Mouse (Mus musculus): Measurements from ENCODE around the gene Limk1. TPM values are rescaled to one million over a fixed set of nuclear protein-coding genes. Genes with fewer than 3 reads are reported as not detected.
A peak's percentile ranks its signal among the peaks of the same experiment; 100 is the strongest.

Gene Limk1
- polyA plus RNA-seq, 1 experiment from 2014 or later: 3.3 TPM

DNA sequence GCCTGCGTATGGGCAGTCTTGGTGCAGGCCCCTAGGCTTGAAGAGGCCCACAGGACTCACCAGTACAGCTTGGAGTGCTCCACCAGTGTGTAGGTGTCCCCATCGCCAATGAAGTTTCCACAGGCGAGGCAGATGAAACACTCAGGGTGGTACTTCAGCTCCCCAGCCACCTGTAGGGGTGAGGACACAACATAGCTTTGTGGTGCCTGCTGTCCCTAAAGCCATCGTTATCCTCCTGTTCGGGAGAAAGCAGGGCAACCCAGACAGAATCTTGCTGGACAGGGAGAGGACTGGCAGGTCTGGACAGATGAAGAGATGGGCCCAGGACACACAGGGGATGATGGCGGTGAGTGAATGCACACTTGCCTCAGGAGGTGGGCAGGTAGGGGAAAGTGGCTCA, 15.8 kb downstream of the Limk1 start:
- 83% methylated on average over 6 of the region's 6 CpGs for WGBS (ENCODE audit: insufficient replicate concordance)
- Histone ChIP-seq H3K4me3 (ENCODE audit: low read depth, low read length) (no peak overlapping the region), H3K27me3 (ENCODE audit: control insufficient read depth, insufficient read depth, low read length) (no peaks in the 10 kb centered on the region), H3K36me3 (ENCODE audit: control insufficient read depth, insufficient read depth, low read length) (peaks cover 10% of the 10 kb centered on the region; the same call in 1 of the 2 replicates), H3K4me1 (ENCODE audit: control insufficient read depth, insufficient read depth, low read length) (peaks cover 19% of the 10 kb centered on the region), H3K9me3 (replicated peaks; ENCODE audit: control insufficient read depth, low read length) (no peaks in the 10 kb centered on the region), H3K9ac (ENCODE audit: low read depth, low read length) (no peak overlapping the region), H3K4me2 (no peak overlapping the region), H3K27ac (ENCODE audit: low read depth, low read length) (no peak overlapping the region)
- ATAC-seq (replicated peaks; ENCODE audit: insufficient number of reproducible peaks, low FRiP score, low TSS enrichment): no peak

- no peak overlapping the region for H3K4me3 ChIP-seq (ENCODE audit: low read depth, low read length)
- no peak overlapping the region for H3K4me2 ChIP-seq
- no peaks in the 10 kb centered on the region for H3K9me3 ChIP-seq (replicated peaks; ENCODE audit: control insufficient read depth, low read length)
- H3K27ac ChIP-seq (ENCODE audit: low read depth, low read length): no peak overlapping the region
- ATAC-seq (replicated peaks; ENCODE audit: insufficient number of reproducible peaks, low FRiP score, low TSS enrichment): no peak
- H3K27me3 ChIP-seq (ENCODE audit: control insufficient read depth, insufficient read depth, low read length): no peaks in the 10 kb centered on the region
- H3K9ac ChIP-seq (ENCODE audit: low read depth, low read length): no peak overlapping the region
- H3K4me1 ChIP-seq (ENCODE audit: control insufficient read depth, insufficient read depth, low read length): peaks cover 19% of the 10 kb centered on the region
- WGBS (ENCODE audit: insufficient replicate concordance): 83% methylated on average over 1 of the region's 1 CpGs
- peaks cover 10% of the 10 kb centered on the region; the same call in 1 of the 2 replicates for H3K36me3 ChIP-seq (ENCODE audit: control insufficient read depth, insufficient read depth, low read length)
These were observed 16.2 kb downstream of the Limk1 start for GRCm38 (mm10) chr5:134672198-134672516.

- no peak overlapping the region for H3K9ac ChIP-seq (ENCODE audit: low read depth, low read length)
- H3K36me3 ChIP-seq (ENCODE audit: control insufficient read depth, insufficient read depth, low read length): peaks cover 10% of the 10 kb centered on the region; the same call in 1 of the 2 replicates
- H3K27ac ChIP-seq (ENCODE audit: low read depth, low read length): no peak overlapping the region
- H3K4me3 ChIP-seq (ENCODE audit: low read depth, low read length): no peak overlapping the region
- H3K27me3 ChIP-seq (ENCODE audit: control insufficient read depth, insufficient read depth, low read length): no peaks in the 10 kb centered on the region
- WGBS (ENCODE audit: insufficient replicate concordance): 80% methylated on average over 17 of the region's 17 CpGs
- ATAC-seq (replicated peaks; ENCODE audit: insufficient number of reproducible peaks, low FRiP score, low TSS enrichment): no peak
- no peak overlapping the region for H3K4me2 ChIP-seq
- H3K9me3 ChIP-seq (replicated peaks; ENCODE audit: control insufficient read depth, low read length): no peaks in the 10 kb centered on the region
- peaks cover 15% of the 10 kb centered on the region for H3K4me1 ChIP-seq (ENCODE audit: control insufficient read depth, insufficient read depth, low read length)
These were observed 16.8 kb downstream of the Limk1 start for GRCm38 (mm10) chr5:134671335-134672197.

DNA sequence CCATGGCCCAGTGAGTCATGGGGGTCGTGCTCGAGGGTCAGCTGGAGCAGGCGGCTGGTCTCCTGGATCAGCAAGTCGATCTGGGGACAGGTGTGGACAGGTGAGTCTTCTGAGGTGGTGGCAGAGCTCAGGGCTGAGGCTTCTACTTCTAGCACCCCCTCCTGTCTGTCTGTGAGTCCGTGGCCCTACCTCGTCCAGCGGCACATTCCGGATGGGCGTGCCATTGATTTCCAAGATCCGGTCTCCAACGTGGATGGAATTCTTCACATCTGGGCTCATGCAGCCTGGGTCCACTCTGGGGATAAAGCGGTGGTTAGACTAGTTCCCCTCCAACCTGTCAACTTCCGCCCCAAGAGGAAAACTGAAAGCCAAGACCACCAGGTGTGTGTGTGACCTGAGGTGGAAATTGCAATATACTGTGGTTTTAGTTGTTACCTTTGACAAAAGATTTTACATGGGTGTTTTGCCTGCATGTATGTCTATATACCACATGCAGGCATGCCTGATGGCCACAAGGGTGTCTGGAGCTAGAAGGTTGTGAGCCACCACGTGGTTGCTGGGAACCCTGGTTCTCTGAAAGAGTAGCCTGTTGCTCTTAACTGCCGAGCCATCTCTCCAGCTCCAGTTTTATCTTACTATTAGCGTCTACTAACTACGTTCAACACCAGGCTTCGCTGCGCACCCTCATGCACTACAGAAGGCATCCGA, 19.2 kb downstream of the Limk1 start:
- Histone ChIP-seq H3K4me1 (ENCODE audit: control insufficient read depth, insufficient read depth, low read length) (no peaks in the 10 kb centered on the region), H3K9ac (ENCODE audit: low read depth, low read length) (no peak overlapping the region), H3K27me3 (ENCODE audit: control insufficient read depth, insufficient read depth, low read length) (no peaks in the 10 kb centered on the region), H3K9me3 (replicated peaks; ENCODE audit: control insufficient read depth, low read length) (no peaks in the 10 kb centered on the region), H3K4me3 (ENCODE audit: low read depth, low read length) (no peak overlapping the region), H3K27ac (ENCODE audit: low read depth, low read length) (no peak overlapping the region), H3K4me2 (no peak overlapping the region), H3K36me3 (ENCODE audit: control insufficient read depth, insufficient read depth, low read length) (peaks cover 10% of the 10 kb centered on the region)
- no peak for ATAC-seq (replicated peaks; ENCODE audit: insufficient number of reproducible peaks, low FRiP score, low TSS enrichment)
- WGBS (ENCODE audit: insufficient replicate concordance): 70% methylated on average over 20 of the region's 20 CpGs

GRCm38 (mm10) chr5:134668495-134668894, 19.9 kb downstream of the Limk1 start:
- no peak overlapping the region for H3K4me3 ChIP-seq (ENCODE audit: low read depth, low read length)
- no peak overlapping the region for H3K4me2 ChIP-seq
- H3K36me3 ChIP-seq (ENCODE audit: control insufficient read depth, insufficient read depth, low read length): peaks cover 10% of the 10 kb centered on the region
- ATAC-seq (replicated peaks; ENCODE audit: insufficient number of reproducible peaks, low FRiP score, low TSS enrichment): 0 out of 2 replicates have a peak, but pooled peaks have one; percentile 24
- no peak overlapping the region for H3K9ac ChIP-seq (ENCODE audit: low read depth, low read length)
- no peak overlapping the region for H3K27ac ChIP-seq (ENCODE audit: low read depth, low read length)
- WGBS (ENCODE audit: insufficient replicate concordance): 34% methylated on average over 8 of the region's 8 CpGs
- no peaks in the 10 kb centered on the region for H3K27me3 ChIP-seq (ENCODE audit: control insufficient read depth, insufficient read depth, low read length)
- H3K9me3 ChIP-seq (replicated peaks; ENCODE audit: control insufficient read depth, low read length): no peaks in the 10 kb centered on the region
- H3K4me1 ChIP-seq (ENCODE audit: control insufficient read depth, insufficient read depth, low read length): no peaks in the 10 kb centered on the region

DNA sequence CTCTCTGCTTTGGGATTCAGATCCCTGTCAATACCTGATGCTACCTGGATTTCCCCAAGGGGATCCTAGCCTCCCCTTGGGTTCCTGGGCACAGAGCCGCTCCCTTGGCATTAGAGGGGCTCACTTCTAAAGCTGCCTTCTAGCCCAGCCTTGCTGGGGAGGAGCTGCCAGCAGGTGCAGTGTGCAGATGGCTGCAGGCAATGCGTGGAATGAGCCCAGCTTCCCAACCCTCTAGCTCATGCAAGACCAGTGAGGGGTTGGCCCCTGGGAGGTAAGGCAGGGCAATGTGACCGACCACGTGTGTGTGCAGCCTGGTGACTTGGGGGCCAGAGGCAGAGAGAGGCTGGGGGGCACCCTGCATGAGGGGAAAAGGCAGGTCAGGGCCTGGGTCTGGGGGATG, 31.7 kb downstream of the Limk1 start:
- H3K4me2 ChIP-seq: no peak overlapping the region
- no peaks in the 10 kb centered on the region for H3K9me3 ChIP-seq (replicated peaks; ENCODE audit: control insufficient read depth, low read length)
- H3K4me3 ChIP-seq (ENCODE audit: low read depth, low read length): no peak overlapping the region
- no peak for ATAC-seq (replicated peaks; ENCODE audit: insufficient number of reproducible peaks, low FRiP score, low TSS enrichment)
- H3K27ac ChIP-seq (ENCODE audit: low read depth, low read length): no peak overlapping the region
- no peaks in the 10 kb centered on the region for H3K4me1 ChIP-seq (ENCODE audit: control insufficient read depth, insufficient read depth, low read length)
- H3K36me3 ChIP-seq (ENCODE audit: control insufficient read depth, insufficient read depth, low read length): no peaks in the 10 kb centered on the region; the same call in 1 of the 2 replicates
- no peak overlapping the region for H3K9ac ChIP-seq (ENCODE audit: low read depth, low read length)
- WGBS (ENCODE audit: insufficient replicate concordance): 74% methylated on average over 4 of the region's 4 CpGs
- no peaks in the 10 kb centered on the region for H3K27me3 ChIP-seq (ENCODE audit: control insufficient read depth, insufficient read depth, low read length)

DNA sequence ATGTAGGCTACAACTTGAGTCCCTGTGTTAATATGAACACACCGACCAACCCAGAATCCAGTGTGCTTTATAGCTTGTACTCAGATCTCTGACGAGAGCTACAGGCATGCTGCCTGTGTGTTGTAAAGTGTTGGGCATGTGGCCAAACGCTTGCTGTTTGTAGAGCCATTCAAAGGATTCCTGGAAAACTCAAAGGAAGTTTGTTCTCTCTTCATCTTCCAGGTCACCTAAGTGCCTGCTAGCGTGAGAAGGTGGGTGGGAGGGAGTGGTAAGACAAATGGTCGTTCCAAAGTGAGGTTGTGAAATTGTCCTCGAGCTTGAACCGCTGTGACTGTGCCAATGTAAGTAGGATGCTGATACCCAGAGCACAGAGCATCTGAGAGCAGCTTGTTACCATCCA, 36.4 kb downstream of the Limk1 start:
- Histone ChIP-seq H3K27ac (ENCODE audit: low read depth, low read length) (no peak overlapping the region), H3K9me3 (replicated peaks; ENCODE audit: control insufficient read depth, low read length) (no peaks in the 10 kb centered on the region), H3K27me3 (ENCODE audit: control insufficient read depth, insufficient read depth, low read length) (no peaks in the 10 kb centered on the region), H3K9ac (ENCODE audit: low read depth, low read length) (no peak overlapping the region), H3K36me3 (ENCODE audit: control insufficient read depth, insufficient read depth, low read length) (no peaks in the 10 kb centered on the region; the same call in 1 of the 2 replicates), H3K4me3 (ENCODE audit: low read depth, low read length) (no peak overlapping the region), H3K4me1 (ENCODE audit: control insufficient read depth, insufficient read depth, low read length) (no peaks in the 10 kb centered on the region), H3K4me2 (no peak overlapping the region)
- no peak for ATAC-seq (replicated peaks; ENCODE audit: insufficient number of reproducible peaks, low FRiP score, low TSS enrichment)
- 52% methylated on average over 7 of the region's 7 CpGs for WGBS (ENCODE audit: insufficient replicate concordance)

DNA sequence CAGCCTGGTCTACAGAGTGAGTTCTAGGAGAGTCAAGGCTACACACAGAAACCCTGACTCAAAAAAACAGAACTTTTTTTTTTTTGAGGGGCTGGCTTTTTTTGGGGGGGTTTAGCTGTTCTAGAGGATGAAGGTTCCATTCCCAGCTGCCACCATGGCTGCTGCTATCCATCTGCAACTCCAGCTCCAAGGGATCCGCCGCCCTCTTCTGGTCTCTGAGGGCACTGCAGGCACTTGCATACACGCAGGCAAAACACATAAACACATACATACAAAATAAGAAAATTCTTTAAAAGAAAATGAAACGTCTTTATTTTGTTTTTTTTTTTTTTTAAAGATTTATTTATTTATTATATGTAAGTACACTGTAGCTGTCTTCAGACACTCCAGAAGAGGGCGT, 37.5 kb downstream of the Limk1 start:
- 33% methylated on average over 4 of the region's 5 CpGs for WGBS (ENCODE audit: insufficient replicate concordance)
- H3K4me3 ChIP-seq (ENCODE audit: low read depth, low read length): no peak overlapping the region
- H3K9ac ChIP-seq (ENCODE audit: low read depth, low read length): no peak overlapping the region
- H3K27ac ChIP-seq (ENCODE audit: low read depth, low read length): no peak overlapping the region
- H3K4me2 ChIP-seq: no peak overlapping the region
- H3K4me1 ChIP-seq (ENCODE audit: control insufficient read depth, insufficient read depth, low read length): no peaks in the 10 kb centered on the region
- no peaks in the 10 kb centered on the region; the same call in 1 of the 2 replicates for H3K36me3 ChIP-seq (ENCODE audit: control insufficient read depth, insufficient read depth, low read length)
- no peaks in the 10 kb centered on the region for H3K27me3 ChIP-seq (ENCODE audit: control insufficient read depth, insufficient read depth, low read length)
- ATAC-seq (replicated peaks; ENCODE audit: insufficient number of reproducible peaks, low FRiP score, low TSS enrichment): no peak
- no peaks in the 10 kb centered on the region for H3K9me3 ChIP-seq (replicated peaks; ENCODE audit: control insufficient read depth, low read length)
